ENCODE assay signal across 8 mouse cellular contexts in the genomic region with DNA sequence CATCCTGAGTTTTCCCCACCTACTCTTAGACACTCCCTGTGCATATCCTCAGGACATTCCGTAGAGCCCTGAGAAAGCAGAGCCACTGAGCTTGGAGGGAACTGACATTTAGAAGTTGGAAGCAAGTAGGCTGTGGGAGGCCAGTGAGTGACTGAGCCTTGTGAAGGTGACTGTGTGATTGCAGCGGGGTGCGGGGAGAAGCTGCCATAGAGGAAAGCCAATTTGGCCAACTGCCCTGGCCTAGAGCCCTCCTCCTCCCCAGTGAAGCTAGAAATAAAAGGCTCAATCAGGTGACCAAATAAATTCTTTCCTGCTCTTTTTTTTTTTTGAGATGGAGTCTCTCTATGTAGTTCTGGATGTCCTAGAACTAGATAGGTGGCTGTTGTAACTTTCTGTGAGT. TPM values are rescaled to one million over a fixed set of nuclear protein-coding genes. Genes with fewer than 3 reads are reported as not detected.
DNase-seq lines count a peak whose midpoint lies in the region; ATAC-seq and TF ChIP-seq lines count a peak whose summit lies in the region.

No protein-coding gene starts in this region.

- no peak overlapping the region for H3K9ac ChIP-seq in midbrain, postnatal 0 days (replicated peaks; ENCODE audit: low read length, poor library complexity, severe bottlenecking)
- H3K9ac ChIP-seq in midbrain, embryonic 16.5 days (ENCODE audit: low read depth, low read length) = no peak overlapping the region
- no peak overlapping the region for H3K9ac ChIP-seq in limb, embryonic 14.5 days (ENCODE audit: low read depth, low read length, severe bottlenecking)
- H3K9ac ChIP-seq in hindbrain, embryonic 13.5 days = no peak overlapping the region

- DNase-seq in midbrain, postnatal 0 days (ENCODE audit: low spot score) = peak; percentile 55
- peak; percentile 83 to 89 for DNase-seq in cerebellum, postnatal 14 days
- peak; percentile 78 to 85 for DNase-seq in heart, postnatal 14 days
- peak; percentile 50 for DNase-seq in limb, embryonic 14.5 days (ENCODE audit: low spot score)
- peak; percentile 62 for DNase-seq in right cerebral cortex, postnatal 25 days
- DNase-seq in embryo, embryonic 9.5 days (ENCODE audit: extremely low spot score) = no peak

- H3K4me2 ChIP-seq in midbrain, postnatal 0 days (ENCODE audit: low read depth, low read length, poor library complexity, severe bottlenecking) = no peak overlapping the region
- H3K4me2 ChIP-seq in midbrain, embryonic 16.5 days (ENCODE audit: low read length) = no peak overlapping the region
- no peak overlapping the region for H3K4me2 ChIP-seq in limb, embryonic 14.5 days (replicated peaks; ENCODE audit: low read depth, low read length, severe bottlenecking)
- H3K4me2 ChIP-seq in hindbrain, embryonic 13.5 days = no peak overlapping the region

- ATAC-seq in midbrain, postnatal 0 days (ENCODE audit: low FRiP score) = no peak
- ATAC-seq in midbrain, embryonic 16.5 days = no peak
- ATAC-seq in limb, embryonic 14.5 days (ENCODE audit: low FRiP score, low read depth) = no peak
- ATAC-seq in hindbrain, embryonic 13.5 days (ENCODE audit: low FRiP score) = no peak

- H3K4me1 ChIP-seq in midbrain, postnatal 0 days (ENCODE audit: insufficient read depth, low read length) = no peaks in the 10 kb centered on the region
- peaks cover 5% of the 10 kb centered on the region for H3K4me1 ChIP-seq in midbrain, embryonic 16.5 days (ENCODE audit: control insufficient read depth, insufficient read depth, low read length)
- H3K4me1 ChIP-seq in limb, embryonic 14.5 days (ENCODE audit: control insufficient read depth, insufficient read depth, low read length) = peaks cover 9% of the 10 kb centered on the region
- peaks cover 22% of the 10 kb centered on the region for H3K4me1 ChIP-seq in hindbrain, embryonic 13.5 days (replicated peaks)

- no peaks in the 10 kb centered on the region for H3K9me3 ChIP-seq in midbrain, postnatal 0 days (ENCODE audit: low read length)
- H3K9me3 ChIP-seq in midbrain, embryonic 16.5 days (replicated peaks; ENCODE audit: control insufficient read depth, low read length, poor library complexity, severe bottlenecking) = no peaks in the 10 kb centered on the region
- H3K9me3 ChIP-seq in limb, embryonic 14.5 days (ENCODE audit: control insufficient read depth, low read length) = no peaks in the 10 kb centered on the region
- no peaks in the 10 kb centered on the region for H3K9me3 ChIP-seq in hindbrain, embryonic 13.5 days

- no peak for TF ChIP-seq POLR2A in limb, embryonic 14.5 days (IDR thresholded peaks at IDR 0.05; ENCODE audit: borderline replicate concordance, extremely low read depth, insufficient read depth, insufficient read length)

- H3K36me3 ChIP-seq in midbrain, postnatal 0 days (ENCODE audit: insufficient read depth, low read length) = 0 out of 2 replicates have a peak, but pooled peaks cover under 1% of the 10 kb centered on the region
- peaks cover 2% of the 10 kb centered on the region for H3K36me3 ChIP-seq in midbrain, embryonic 16.5 days (ENCODE audit: control insufficient read depth, insufficient read depth, low read length)
- peaks cover 14% of the 10 kb centered on the region; the same call in 1 of the 2 replicates for H3K36me3 ChIP-seq in limb, embryonic 14.5 days (ENCODE audit: control insufficient read depth, insufficient read depth, low read length)
- H3K36me3 ChIP-seq in hindbrain, embryonic 13.5 days = peaks cover 7% of the 10 kb centered on the region

- intact Hi-C loops in heart, postnatal 14 days (cut with DNase I) = no loop called here

- no peaks in the 10 kb centered on the region for H3K27me3 ChIP-seq in midbrain, postnatal 0 days (ENCODE audit: insufficient read depth, low read length)
- H3K27me3 ChIP-seq in midbrain, embryonic 16.5 days (ENCODE audit: control insufficient read depth, insufficient read depth, low read depth, low read length) = no peaks in the 10 kb centered on the region
- no peaks in the 10 kb centered on the region for H3K27me3 ChIP-seq in limb, embryonic 14.5 days (ENCODE audit: control insufficient read depth, insufficient read depth, low read length)
- no peaks in the 10 kb centered on the region for H3K27me3 ChIP-seq in hindbrain, embryonic 13.5 days

- no peak overlapping the region for H3K27ac ChIP-seq in midbrain, postnatal 0 days (ENCODE audit: low read depth, low read length)
- H3K27ac ChIP-seq in midbrain, embryonic 16.5 days (ENCODE audit: low read length) = no peak overlapping the region
- H3K27ac ChIP-seq in limb, embryonic 14.5 days (replicated peaks; ENCODE audit: low read depth, low read length) = no peak overlapping the region
- no peak overlapping the region for H3K27ac ChIP-seq in hindbrain, embryonic 13.5 days

- 71% methylated on average over 3 of the region's 3 CpGs for WGBS in midbrain, postnatal 0 days
- WGBS in midbrain, embryonic 16.5 days = 82% methylated on average over 3 of the region's 3 CpGs
- 51% methylated on average over 3 of the region's 3 CpGs for WGBS in limb, embryonic 14.5 days
- 76% methylated on average over 3 of the region's 3 CpGs for WGBS in hindbrain, embryonic 13.5 days

- no peak overlapping the region for H3K4me3 ChIP-seq in midbrain, postnatal 0 days (ENCODE audit: low read depth, low read length)
- H3K4me3 ChIP-seq in midbrain, embryonic 16.5 days (ENCODE audit: low read depth, low read length) = no peak overlapping the region
- H3K4me3 ChIP-seq in limb, embryonic 14.5 days (replicated peaks; ENCODE audit: low read length) = no peak overlapping the region
- no peak overlapping the region for H3K4me3 ChIP-seq in hindbrain, embryonic 13.5 days

- TF ChIP-seq CTCF in midbrain, postnatal 0 days (IDR thresholded peaks at IDR 0.05) = no peak

RNA-seq across cellular contexts. Expression of a gene that starts 2.6 kb away (rescaled TPM):
- 7.6 and 10.1 TPM in 2 replicates for total RNA-seq in midbrain, postnatal 0 days (2014; rRNA removed)
- 9.1 and 12.3 TPM in 2 replicates for polyA plus RNA-seq in midbrain, postnatal 0 days (2015; fragmentation: Nextera tagmentation; extraction: Ambion mirVana)
- 8.8 and 9.0 TPM in 2 replicates for polyA plus RNA-seq in midbrain, embryonic 16.5 days (2015; fragmentation: Nextera tagmentation; extraction: Ambion mirVana)
- 100 to 1,000 TPM; 114 to 125 TPM for total RNA-seq in heart, postnatal 14 days (2021)
- 22.6 and 29.7 TPM in 2 replicates for polyA plus RNA-seq in limb, embryonic 14.5 days (2012; rRNA removed)
- 11.5 and 16.2 TPM in 2 replicates for polyA plus RNA-seq in limb, embryonic 14.5 days (2014; fragmentation: Nextera tagmentation; extraction: Ambion mirVana)
- 6.3 and 7.2 TPM in 2 replicates for polyA plus RNA-seq in hindbrain, embryonic 13.5 days (2015; fragmentation: Nextera tagmentation; extraction: Ambion mirVana)

RNA-seq across cellular contexts. Expression of a gene that starts 6.9 kb away (rescaled TPM):
- total RNA-seq in midbrain, postnatal 0 days (2014; rRNA removed) = 14.2 and 15.5 TPM in 2 replicates
- 13.1 and 16.9 TPM in 2 replicates for polyA plus RNA-seq in midbrain, postnatal 0 days (2015; fragmentation: Nextera tagmentation; extraction: Ambion mirVana)
- 12.8 and 18.5 TPM in 2 replicates for polyA plus RNA-seq in midbrain, embryonic 16.5 days (2015; fragmentation: Nextera tagmentation; extraction: Ambion mirVana)
- 10 to 100 TPM; 16.6 to 22.8 TPM for total RNA-seq in heart, postnatal 14 days (2021)
- polyA plus RNA-seq in limb, embryonic 14.5 days (2012; rRNA removed) = 10.9 and 11.8 TPM in 2 replicates
- 10.6 and 11.8 TPM in 2 replicates for polyA plus RNA-seq in limb, embryonic 14.5 days (2014; fragmentation: Nextera tagmentation; extraction: Ambion mirVana)
- 9.1 and 11.7 TPM in 2 replicates for polyA plus RNA-seq in hindbrain, embryonic 13.5 days (2015; fragmentation: Nextera tagmentation; extraction: Ambion mirVana)

RNA-seq across cellular contexts. Expression of a gene that starts 44.4 kb away (rescaled TPM):
- 39.2 and 52.1 TPM in 2 replicates for total RNA-seq in midbrain, postnatal 0 days (2014; rRNA removed)
- polyA plus RNA-seq in midbrain, postnatal 0 days (2015; fragmentation: Nextera tagmentation; extraction: Ambion mirVana) = 62.9 and 65.8 TPM in 2 replicates
- polyA plus RNA-seq in midbrain, embryonic 16.5 days (2015; fragmentation: Nextera tagmentation; extraction: Ambion mirVana) = 68.4 and 71.8 TPM in 2 replicates
- total RNA-seq in heart, postnatal 14 days (2021) = 10 to 100 TPM; 49.6 to 55.7 TPM
- polyA plus RNA-seq in limb, embryonic 14.5 days (2012; rRNA removed) = 86.7 and 105 TPM in 2 replicates
- 67.3 and 69.9 TPM in 2 replicates for polyA plus RNA-seq in limb, embryonic 14.5 days (2014; fragmentation: Nextera tagmentation; extraction: Ambion mirVana)
- polyA plus RNA-seq in hindbrain, embryonic 13.5 days (2015; fragmentation: Nextera tagmentation; extraction: Ambion mirVana) = 70.9 and 74.4 TPM in 2 replicates

RNA-seq across cellular contexts. Expression of a gene that starts 53.8 kb away (rescaled TPM):
- total RNA-seq in midbrain, postnatal 0 days (2014; rRNA removed) = 9.4 and 13.6 TPM in 2 replicates
- 4.4 and 4.7 TPM in 2 replicates for polyA plus RNA-seq in midbrain, postnatal 0 days (2015; fragmentation: Nextera tagmentation; extraction: Ambion mirVana)
- 5.3 and 5.8 TPM in 2 replicates for polyA plus RNA-seq in midbrain, embryonic 16.5 days (2015; fragmentation: Nextera tagmentation; extraction: Ambion mirVana)
- total RNA-seq in heart, postnatal 14 days (2021) = 10 to 100 TPM; 10.6 to 10.7 TPM
- polyA plus RNA-seq in limb, embryonic 14.5 days (2012; rRNA removed) = 29.2 and 36.3 TPM in 2 replicates
- polyA plus RNA-seq in limb, embryonic 14.5 days (2014; fragmentation: Nextera tagmentation; extraction: Ambion mirVana) = 11.0 and 11.3 TPM in 2 replicates
- 5.1 and 6.7 TPM in 2 replicates for polyA plus RNA-seq in hindbrain, embryonic 13.5 days (2015; fragmentation: Nextera tagmentation; extraction: Ambion mirVana)

RNA-seq across cellular contexts. Expression of a gene that starts 53.9 kb away (rescaled TPM):
- total RNA-seq in midbrain, postnatal 0 days (2014; rRNA removed) = 1.9 and 3.7 TPM in 2 replicates
- 1.6 and 1.7 TPM in 2 replicates for polyA plus RNA-seq in midbrain, postnatal 0 days (2015; fragmentation: Nextera tagmentation; extraction: Ambion mirVana)
- polyA plus RNA-seq in midbrain, embryonic 16.5 days (2015; fragmentation: Nextera tagmentation; extraction: Ambion mirVana) = 2.4 and 3.4 TPM in 2 replicates
- total RNA-seq in heart, postnatal 14 days (2021) = 1 to 10 TPM; 5.3 to 6.0 TPM
- 4.9 and 5.8 TPM in 2 replicates for polyA plus RNA-seq in limb, embryonic 14.5 days (2012; rRNA removed)
- 2.4 and 3.6 TPM in 2 replicates for polyA plus RNA-seq in limb, embryonic 14.5 days (2014; fragmentation: Nextera tagmentation; extraction: Ambion mirVana)
- 2.1 and 2.3 TPM in 2 replicates for polyA plus RNA-seq in hindbrain, embryonic 13.5 days (2015; fragmentation: Nextera tagmentation; extraction: Ambion mirVana)
